ENCODE assay signal across 9 mouse cellular contexts in genomic region chr3:63294791-63295190, GRCm38 (mm10). TPM values are rescaled to one million over a fixed set of nuclear protein-coding genes. Genes with fewer than 3 reads are reported as not detected.
A peak's percentile ranks its signal among the peaks of the same experiment; 100 is the strongest.
DNase-seq lines count a peak whose midpoint lies in the region; ATAC-seq and TF ChIP-seq lines count a peak whose summit lies in the region.
"Had no signal": no experiment of that assay in that cellular context is flagged by ENCODE, and none has a peak within 500 bp of the region (broad histone marks: within the 10 kb centered on the region; RNA-seq: fewer than 3 reads in every experiment).

No protein-coding gene starts in this region.

- H3K27ac ChIP-seq in kidney, embryonic 16.5 days (ENCODE audit: low read length): peak overlapping the region; percentile 91
- H3K27ac ChIP-seq in embryonic facial prominence, embryonic 13.5 days: peak overlapping the region; percentile 100
- H3K27ac ChIP-seq in hindbrain, embryonic 16.5 days (ENCODE audit: low read depth, low read length): no peak overlapping the region
- no peak overlapping the region for H3K27ac ChIP-seq in midbrain, postnatal 0 days (ENCODE audit: low read depth, low read length)

- no peaks in the 10 kb centered on the region for H3K4me1 ChIP-seq in kidney, embryonic 16.5 days (ENCODE audit: insufficient read depth, low read length)
- peaks cover 3% of the 10 kb centered on the region; the same call in 1 of the 2 replicates for H3K4me1 ChIP-seq in embryonic facial prominence, embryonic 13.5 days
- H3K4me1 ChIP-seq in hindbrain, embryonic 16.5 days (ENCODE audit: control insufficient read depth, insufficient read depth, low read depth, low read length): no peaks in the 10 kb centered on the region
- no peaks in the 10 kb centered on the region for H3K4me1 ChIP-seq in midbrain, postnatal 0 days (ENCODE audit: insufficient read depth, low read length)

- H3K9ac ChIP-seq in kidney, embryonic 16.5 days (replicated peaks; ENCODE audit: low read length): peak overlapping the region; percentile 81
- H3K9ac ChIP-seq in embryonic facial prominence, embryonic 13.5 days: peak overlapping the region; percentile 93
- H3K9ac ChIP-seq in hindbrain, embryonic 16.5 days (ENCODE audit: low read depth, low read length): no peak overlapping the region
- no peak overlapping the region for H3K9ac ChIP-seq in midbrain, postnatal 0 days (replicated peaks; ENCODE audit: low read length, poor library complexity, severe bottlenecking)

- WGBS in kidney, embryonic 16.5 days: 39% methylated on average over 4 of the region's 4 CpGs
- WGBS in embryonic facial prominence, embryonic 13.5 days: 28% methylated on average over 4 of the region's 4 CpGs
- 47% methylated on average over 4 of the region's 4 CpGs for WGBS in hindbrain, embryonic 16.5 days
- WGBS in midbrain, postnatal 0 days: 39% methylated on average over 4 of the region's 4 CpGs

- H3K36me3 ChIP-seq in kidney, embryonic 16.5 days (ENCODE audit: insufficient read depth, low read length): no peaks in the 10 kb centered on the region
- no peaks in the 10 kb centered on the region for H3K36me3 ChIP-seq in embryonic facial prominence, embryonic 13.5 days
- H3K36me3 ChIP-seq in hindbrain, embryonic 16.5 days (ENCODE audit: control insufficient read depth, insufficient read depth, low read length): no peaks in the 10 kb centered on the region
- H3K36me3 ChIP-seq in midbrain, postnatal 0 days (ENCODE audit: insufficient read depth, low read length): no peaks in the 10 kb centered on the region

- TF ChIP-seq CTCF in midbrain, postnatal 0 days (IDR thresholded peaks at IDR 0.05): no peak

- no peaks in the 10 kb centered on the region; the same call in 1 of the 2 replicates for H3K27me3 ChIP-seq in kidney, embryonic 16.5 days (ENCODE audit: insufficient read depth, low read length)
- H3K27me3 ChIP-seq in embryonic facial prominence, embryonic 13.5 days: no peaks in the 10 kb centered on the region
- H3K27me3 ChIP-seq in hindbrain, embryonic 16.5 days (replicated peaks; ENCODE audit: control insufficient read depth, insufficient read depth, low read length): no peaks in the 10 kb centered on the region
- H3K27me3 ChIP-seq in midbrain, postnatal 0 days (ENCODE audit: insufficient read depth, low read length): no peaks in the 10 kb centered on the region

- ATAC-seq in kidney, embryonic 16.5 days (ENCODE audit: low FRiP score, low TSS enrichment): no peak
- no peak for ATAC-seq in embryonic facial prominence, embryonic 13.5 days (ENCODE audit: insufficient number of reproducible peaks, insufficient read depth, low FRiP score, low TSS enrichment, low read depth)
- no peak for ATAC-seq in hindbrain, embryonic 16.5 days
- no peak for ATAC-seq in midbrain, postnatal 0 days (ENCODE audit: low FRiP score)
- no peak for ATAC-seq in inflammation-experienced regulatory T-cells, adult 6 months

- no peak for DNase-seq in kidney, postnatal 10 days
- no peak for DNase-seq in midbrain, postnatal 0 days (ENCODE audit: low spot score)
- DNase-seq in cerebellum, postnatal 25 days: no peak
- no peak for DNase-seq in urinary bladder, postnatal 4 days (ENCODE audit: low spot score in 2 of 2)
- DNase-seq: spleen, adult 18-20 months had no signal

- no peaks in the 10 kb centered on the region for H3K9me3 ChIP-seq in kidney, embryonic 16.5 days (ENCODE audit: low read length)
- no peaks in the 10 kb centered on the region for H3K9me3 ChIP-seq in embryonic facial prominence, embryonic 13.5 days
- no peaks in the 10 kb centered on the region for H3K9me3 ChIP-seq in hindbrain, embryonic 16.5 days (ENCODE audit: control insufficient read depth, low read length)
- no peaks in the 10 kb centered on the region for H3K9me3 ChIP-seq in midbrain, postnatal 0 days (ENCODE audit: low read length)

- H3K4me2 ChIP-seq in kidney, embryonic 16.5 days (replicated peaks; ENCODE audit: low read depth, low read length): peak overlapping the region; percentile 91
- peak overlapping the region; percentile 76 for H3K4me2 ChIP-seq in embryonic facial prominence, embryonic 13.5 days
- H3K4me2 ChIP-seq in hindbrain, embryonic 16.5 days (ENCODE audit: low read length): peak overlapping the region; percentile 98
- peak overlapping the region; percentile 99 for H3K4me2 ChIP-seq in midbrain, postnatal 0 days (ENCODE audit: low read depth, low read length, poor library complexity, severe bottlenecking)

- peak overlapping the region; percentile 62 for H3K4me3 ChIP-seq in kidney, embryonic 16.5 days (ENCODE audit: low read length)
- H3K4me3 ChIP-seq in embryonic facial prominence, embryonic 13.5 days: peak overlapping the region; percentile 79
- peak overlapping the region; percentile 66 for H3K4me3 ChIP-seq in hindbrain, embryonic 16.5 days (ENCODE audit: low read length)
- peak overlapping the region; percentile 85; the same call in 1 of the 2 replicates for H3K4me3 ChIP-seq in midbrain, postnatal 0 days (ENCODE audit: low read depth, low read length)

RNA-seq across cellular contexts. Expression of gene Mme, which starts 53.5 kb away (rescaled TPM):
- polyA plus RNA-seq in kidney, embryonic 16.5 days (2015; fragmentation: Nextera tagmentation; extraction: Ambion mirVana): 38.2 and 42.0 TPM in 2 replicates
- polyA plus RNA-seq in embryonic facial prominence, embryonic 13.5 days (2015; fragmentation: Nextera tagmentation; extraction: Ambion mirVana): 67.4 and 86.1 TPM in 2 replicates
- polyA plus RNA-seq in hindbrain, embryonic 16.5 days (2015; fragmentation: Nextera tagmentation; extraction: Ambion mirVana): 2.9 and 3.6 TPM in 2 replicates
- total RNA-seq in midbrain, postnatal 0 days (2014; rRNA removed): 5.3 and 5.9 TPM in 2 replicates
- 2.0 and 2.3 TPM in 2 replicates for polyA plus RNA-seq in midbrain, postnatal 0 days (2015; fragmentation: Nextera tagmentation; extraction: Ambion mirVana)
- polyA plus RNA-seq in inflammation-experienced regulatory T-cells, adult 6 months (2017; shearing (Covaris generic)): not detected

Comparison
In these comparisons a context has a peak if more than half of its experiments do, and no peak if none do; other contexts are left out.
1. H3K27ac ChIP-seq: peak in kidney, embryonic 16.5 days (single experiment) and embryonic facial prominence, embryonic 13.5 days (single experiment); none in hindbrain, embryonic 16.5 days (single experiment) and midbrain, postnatal 0 days (single experiment).
2. H3K9ac ChIP-seq: peak in kidney, embryonic 16.5 days (single experiment) and embryonic facial prominence, embryonic 13.5 days (single experiment); none in hindbrain, embryonic 16.5 days (single experiment) and midbrain, postnatal 0 days (single experiment).
3. Peak in every context shown above with its lines, with median percentiles within 50 percentile points of each other: H3K4me2 ChIP-seq and H3K4me3 ChIP-seq.